Mouse (Mus musculus): ENCODE data around the gene Rngtt.
"Not testable (repeated sequence)": the region's sequence is repeated elsewhere in the genome, so short reads cannot be mapped to it uniquely, and the experiment has no call there.

Rngtt gene

DNA sequence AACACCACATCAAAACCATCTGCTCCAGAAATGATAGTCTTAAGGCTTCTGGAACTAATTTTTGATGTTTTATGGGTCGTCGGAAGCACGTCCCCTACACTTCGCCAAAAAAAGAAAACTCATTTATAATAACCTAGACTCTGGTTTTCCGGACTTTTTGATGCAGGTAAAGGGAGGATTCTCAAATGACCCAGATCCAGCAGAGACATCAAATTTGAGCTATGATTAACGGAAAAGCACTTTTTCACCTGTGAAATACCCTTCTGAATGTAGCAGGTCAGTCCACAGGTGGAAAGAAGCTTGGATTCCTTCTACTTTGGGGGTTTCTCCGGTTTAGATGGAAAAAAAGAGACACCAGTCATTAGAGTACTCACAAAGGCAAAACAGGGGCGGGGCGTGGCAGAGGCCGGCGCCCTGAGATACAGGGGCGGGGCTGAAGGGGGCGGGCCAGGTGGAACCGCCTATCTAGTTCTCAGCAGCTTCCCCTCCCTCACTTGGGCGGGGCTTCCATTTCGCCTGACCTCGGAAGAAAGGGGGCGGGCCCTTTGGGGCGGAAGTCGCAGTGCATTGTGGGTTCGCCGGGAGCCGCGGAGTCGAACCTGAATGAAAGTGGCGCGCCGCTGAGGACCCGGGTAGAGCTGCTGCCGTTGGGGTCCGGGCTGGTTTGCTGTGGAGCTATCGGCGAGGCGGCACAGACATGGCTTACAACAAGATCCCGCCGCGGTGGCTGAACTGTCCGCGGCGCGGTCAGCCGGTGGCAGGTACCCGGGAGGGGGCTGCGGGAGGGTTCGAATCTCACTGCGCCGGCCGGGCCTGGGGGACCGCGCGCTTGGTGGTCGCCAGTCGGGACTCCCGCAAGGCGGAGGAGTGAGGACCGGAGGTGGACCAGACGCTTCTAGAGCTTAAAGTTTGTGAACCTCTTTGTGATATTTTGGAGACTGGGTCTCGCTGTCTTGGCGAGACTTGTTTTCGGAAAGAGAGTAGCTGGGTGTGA is at the start of gene Rngtt:
TSS of gene Rngtt (plus strand) at position 548 of the 994 bp plus-strand sequence.
- peak; percentile 94 to 96 for DNase-seq (ENCODE audit: low spot score in 2 of 2)

DNA sequence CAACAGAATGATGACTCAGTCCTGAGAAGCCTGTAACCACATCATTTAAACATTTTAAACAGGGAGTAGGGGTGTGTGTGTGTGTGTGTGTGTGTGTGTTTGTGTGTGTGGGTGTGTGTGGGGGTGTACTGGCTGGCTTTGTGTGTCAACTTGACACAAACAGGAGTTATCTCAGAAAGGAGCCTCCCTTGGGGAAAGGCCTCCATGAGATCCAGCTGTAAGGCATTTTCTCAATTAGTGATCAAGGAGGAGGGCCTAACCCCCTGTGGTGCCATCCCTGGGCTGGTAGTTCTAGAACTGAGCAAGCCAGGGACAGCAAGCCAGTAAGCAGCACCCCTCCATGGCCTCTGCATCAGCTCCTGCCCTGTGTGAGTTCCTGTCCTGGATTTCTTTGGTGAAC is 49.8 kb upstream of the Rngtt start:
- DNase-seq (ENCODE audit: low spot score in 2 of 2): no peak

DNA sequence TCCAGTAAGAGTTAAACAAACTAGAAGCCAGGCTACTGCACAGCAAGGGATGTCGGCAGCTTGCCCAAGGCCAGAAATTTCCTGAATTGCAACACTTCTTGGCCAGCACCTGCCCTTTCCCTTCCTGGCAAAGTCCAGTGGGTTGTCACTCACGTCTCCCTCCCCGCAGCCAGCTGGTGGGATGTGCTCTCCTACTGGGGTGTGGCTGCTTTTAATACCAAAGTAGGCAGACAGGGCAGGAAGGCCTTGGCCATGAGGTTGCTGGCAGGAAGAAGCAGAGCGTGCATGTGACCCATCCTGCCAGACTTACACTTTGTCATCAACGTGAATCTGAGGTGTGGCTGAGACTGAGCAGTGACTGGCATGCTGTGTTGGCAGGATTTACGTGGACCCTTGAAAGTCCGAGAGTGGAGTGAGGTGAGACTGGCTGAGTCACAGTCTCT is 48.8 kb upstream of the Rngtt start:
- peak; percentile 69 to 87 for DNase-seq (ENCODE audit: low spot score in 2 of 2)

DNA sequence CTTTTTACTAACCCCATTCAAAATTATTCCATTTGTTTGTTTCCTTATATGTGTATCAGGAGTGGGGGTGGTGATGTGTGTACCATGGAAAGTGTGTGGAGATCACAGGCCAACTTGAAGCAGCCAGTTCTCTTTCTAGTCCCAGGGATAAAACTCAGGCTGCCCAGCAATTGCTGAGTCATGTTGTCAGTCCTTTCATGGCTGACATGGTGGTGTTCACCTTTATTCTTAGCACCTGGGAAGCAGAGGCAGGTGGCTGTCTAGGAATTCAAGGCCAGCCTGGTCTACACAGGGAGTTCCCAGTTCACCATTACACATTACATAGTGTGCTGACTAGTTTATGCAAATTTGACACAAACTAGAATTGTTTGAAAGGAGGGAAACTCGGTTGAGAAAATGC is 47.2 kb upstream of the Rngtt start:
- DNase-seq (ENCODE audit: low spot score in 2 of 2): no peak

DNA sequence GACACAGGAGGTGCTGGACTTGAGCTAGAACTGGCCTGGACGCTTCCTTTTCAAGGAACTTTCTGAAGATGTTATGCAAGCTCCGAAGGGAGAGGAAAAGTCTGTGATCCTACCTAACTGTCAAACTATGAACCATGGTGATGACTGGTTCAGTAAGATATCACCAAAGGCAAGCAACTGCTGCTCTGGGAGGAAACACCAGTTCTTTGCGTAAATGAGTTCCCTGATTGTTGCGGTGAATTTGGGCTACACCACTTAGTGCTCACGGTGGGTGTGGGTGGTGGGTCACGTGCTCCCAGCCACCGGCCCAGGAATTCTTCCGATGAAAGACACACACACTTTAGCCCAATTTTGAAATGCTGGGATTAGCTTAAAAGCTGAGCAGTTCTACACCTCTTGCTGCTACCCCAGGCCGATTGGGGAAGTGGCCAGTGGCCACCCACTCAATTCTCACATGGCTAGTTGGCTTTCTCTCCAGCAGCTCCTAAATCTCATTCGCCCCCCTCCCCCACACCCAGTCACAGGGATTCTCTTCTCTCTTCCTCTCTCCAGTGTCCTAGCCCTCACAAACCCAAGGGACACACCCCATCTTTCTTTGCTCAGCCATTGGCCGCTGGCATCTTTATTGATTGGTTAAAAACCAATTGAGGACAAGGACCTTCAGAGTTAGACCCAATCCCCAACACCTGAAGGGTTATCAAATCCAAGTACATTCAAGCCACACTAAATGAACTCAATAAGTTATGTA is 45.0 kb upstream of the Rngtt start:
- no peak for DNase-seq (ENCODE audit: low spot score in 2 of 2)

DNA sequence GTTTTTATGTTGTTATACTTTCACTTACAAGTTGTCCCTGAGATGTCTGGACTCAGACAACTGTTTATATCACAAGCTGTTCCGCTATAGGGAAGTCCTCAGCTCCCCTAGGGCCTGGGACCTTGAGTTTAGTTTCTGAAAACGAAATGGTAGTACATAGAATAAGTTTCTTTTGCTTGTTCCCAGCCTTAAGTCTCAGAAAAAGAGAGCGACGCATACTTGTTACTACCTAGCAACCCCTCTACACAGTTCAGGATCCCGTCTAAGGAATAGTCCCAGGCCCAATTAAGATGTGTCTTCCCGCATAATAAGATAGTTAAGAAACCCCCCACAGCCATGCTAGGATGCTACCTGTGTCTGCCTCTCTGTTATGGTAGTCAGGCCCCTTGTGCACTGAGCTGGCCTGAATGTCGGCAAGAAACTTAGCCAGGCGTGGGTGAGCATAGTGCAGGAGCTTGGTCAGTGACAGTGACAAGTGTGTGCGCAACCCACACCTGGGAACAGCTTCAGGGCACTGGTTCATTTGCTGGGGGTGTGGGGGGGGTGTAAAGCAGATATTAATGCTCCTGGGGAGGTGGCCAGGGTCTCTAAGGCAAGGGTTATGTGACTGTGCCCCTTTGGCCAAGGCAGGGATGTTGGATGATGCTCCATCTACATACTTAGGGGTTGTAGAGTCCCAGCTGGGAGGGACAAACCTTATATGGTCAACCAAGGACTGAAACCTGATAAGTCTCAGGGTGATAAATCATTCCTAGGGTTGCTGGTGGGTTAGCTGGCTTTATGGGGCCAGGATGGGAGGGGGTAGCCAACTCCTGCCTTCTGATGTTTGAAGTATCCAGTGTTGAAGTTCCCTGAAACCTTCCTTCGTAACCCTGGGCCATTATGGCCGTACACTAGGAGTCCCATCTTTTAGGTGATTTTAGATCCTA is 39.5 kb upstream of the Rngtt start:
- DNase-seq (ENCODE audit: low spot score in 2 of 2): no peak

DNA sequence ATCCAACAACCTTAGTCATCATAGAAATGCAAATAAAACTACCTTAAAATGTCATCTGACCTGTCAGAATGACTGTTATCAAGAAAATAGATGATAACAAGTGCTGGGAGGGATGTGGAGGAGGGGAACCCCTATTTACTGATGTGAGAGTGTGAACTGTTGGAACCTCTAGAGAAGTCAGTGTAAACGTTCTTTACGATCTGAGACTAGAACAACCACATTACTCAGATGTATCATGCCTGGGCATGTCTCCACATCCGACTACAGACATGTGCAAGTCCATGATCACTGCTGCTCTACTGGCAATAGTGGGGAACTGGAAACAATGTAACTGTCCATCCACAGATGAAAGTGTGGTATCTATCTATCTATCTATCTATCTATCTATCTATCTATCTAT is 36.7 kb upstream of the Rngtt start:
- peak in 1 of 2 experiments; percentile 33 for DNase-seq (ENCODE audit: low spot score in 2 of 2)

DNA sequence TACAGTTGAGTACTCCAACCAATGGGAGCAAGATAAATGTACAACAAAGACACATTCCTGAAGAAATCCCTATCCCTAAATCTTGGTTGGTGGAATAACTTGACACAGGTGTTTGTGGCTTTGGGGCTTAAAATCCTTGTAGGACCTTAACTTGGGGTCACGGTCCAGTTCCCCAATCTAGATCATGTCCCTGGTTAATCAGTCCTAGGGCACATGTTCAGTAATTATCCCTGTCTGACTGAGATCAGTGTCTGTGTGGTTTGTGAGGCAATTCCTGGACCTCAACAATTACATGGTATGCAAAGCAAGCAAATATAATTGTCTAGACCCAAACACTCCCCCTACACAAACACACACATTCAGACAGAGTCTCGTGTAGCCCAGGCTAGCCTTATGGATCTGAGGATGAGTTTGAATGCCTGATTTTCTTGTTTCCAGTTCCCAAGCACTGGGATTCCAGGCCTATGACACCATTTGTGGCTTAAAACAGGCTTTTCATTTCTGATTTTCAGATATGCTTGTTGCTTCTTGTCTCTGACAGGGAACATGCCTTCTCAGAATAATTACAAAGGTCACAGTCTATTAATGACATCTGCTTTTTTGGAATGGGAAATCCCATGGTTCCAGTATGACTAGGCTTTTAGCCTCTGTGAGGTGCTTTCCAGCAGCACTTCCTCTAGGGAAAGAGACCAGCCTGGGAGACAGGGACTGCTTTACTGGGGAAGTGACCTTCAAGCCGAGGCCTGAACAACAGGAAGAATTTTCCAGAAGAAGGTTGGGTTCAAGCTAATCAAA is 28.0 kb upstream of the Rngtt start:
- no peak for DNase-seq (ENCODE audit: low spot score in 2 of 2)

DNA sequence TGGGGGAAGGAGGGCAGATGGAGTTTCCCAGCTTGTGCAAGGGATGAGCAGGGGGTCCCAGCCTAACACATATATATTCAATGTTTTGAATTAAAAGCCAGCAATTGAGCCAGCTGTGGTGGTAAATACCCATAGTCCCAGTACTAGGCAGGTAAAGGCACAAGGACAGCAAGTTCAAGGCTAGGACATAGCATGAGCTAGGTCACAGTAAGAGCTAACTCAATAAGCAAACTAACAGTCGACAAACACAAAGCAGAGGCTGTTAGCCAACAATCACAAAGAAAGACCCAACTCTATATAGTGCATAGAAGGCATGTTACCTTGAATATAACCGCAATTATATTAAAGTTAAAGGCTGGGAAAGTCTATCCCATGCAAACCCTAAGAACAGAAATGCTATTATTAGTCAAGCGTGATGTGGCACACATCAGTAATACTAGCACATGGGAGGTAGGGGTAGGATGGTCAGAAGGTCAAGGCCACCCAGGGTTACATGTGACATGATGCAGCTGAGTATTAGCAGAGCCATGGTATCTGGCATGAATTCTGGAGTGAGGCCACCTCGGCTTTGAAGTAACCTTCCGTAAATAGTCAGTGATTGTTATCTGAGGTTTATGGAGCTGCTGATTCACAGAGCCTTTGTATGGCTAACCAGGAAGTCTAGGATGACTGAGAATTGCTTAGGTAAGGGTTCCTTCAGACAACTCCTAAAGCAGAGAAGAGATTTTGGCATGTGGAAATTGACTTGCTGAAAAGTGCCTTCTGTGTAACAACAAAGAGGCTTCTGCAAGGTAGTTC is 25.8 kb upstream of the Rngtt start:
- no peak for DNase-seq (ENCODE audit: low spot score in 2 of 2)

DNA sequence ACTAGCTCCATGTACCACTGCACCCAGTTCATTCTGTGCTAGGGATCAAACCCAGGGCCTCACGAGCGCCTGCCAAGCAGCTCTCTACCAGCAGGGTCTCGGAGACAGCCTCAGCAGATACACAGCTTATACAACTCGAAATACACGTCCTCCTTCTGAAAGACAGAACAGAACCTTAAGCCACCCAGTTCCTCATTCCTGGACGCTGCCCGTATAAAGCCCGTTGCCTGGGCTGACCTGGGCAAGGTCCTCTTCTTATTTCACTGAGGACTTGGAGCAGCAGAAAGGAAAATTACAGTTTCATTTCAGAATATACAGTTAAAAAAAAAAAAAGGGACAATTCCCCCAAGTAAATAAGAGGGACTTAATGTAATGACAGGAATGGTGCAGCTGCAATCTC is 24.7 kb upstream of the Rngtt start:
- no peak for DNase-seq (ENCODE audit: low spot score in 2 of 2)

DNA sequence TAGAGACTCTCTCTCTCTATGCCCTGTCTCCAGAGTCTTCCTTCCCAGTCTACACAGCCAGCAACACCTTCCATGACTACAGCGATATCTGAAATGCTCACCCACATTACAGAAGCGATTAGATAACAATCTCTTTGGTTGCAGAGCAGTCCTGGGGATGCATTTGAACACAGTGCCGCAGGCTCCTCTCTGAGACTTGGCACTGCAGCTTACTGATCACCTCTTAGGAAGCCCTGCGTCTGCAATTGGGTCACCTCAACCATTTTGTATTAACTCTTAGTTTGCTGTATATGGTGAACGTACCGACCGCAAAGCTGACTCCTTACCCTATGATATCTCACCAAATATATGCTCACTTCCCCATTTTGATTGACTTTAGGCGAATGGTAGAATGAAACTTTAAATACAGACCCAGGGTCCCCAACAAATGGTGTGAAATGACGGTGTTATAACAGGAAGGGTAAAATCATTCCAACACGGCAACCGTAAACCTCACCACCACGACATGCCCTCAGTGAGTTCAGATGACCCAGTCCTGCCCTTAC is 20.9 kb upstream of the Rngtt start:
- DNase-seq (ENCODE audit: low spot score in 2 of 2): no peak

DNA sequence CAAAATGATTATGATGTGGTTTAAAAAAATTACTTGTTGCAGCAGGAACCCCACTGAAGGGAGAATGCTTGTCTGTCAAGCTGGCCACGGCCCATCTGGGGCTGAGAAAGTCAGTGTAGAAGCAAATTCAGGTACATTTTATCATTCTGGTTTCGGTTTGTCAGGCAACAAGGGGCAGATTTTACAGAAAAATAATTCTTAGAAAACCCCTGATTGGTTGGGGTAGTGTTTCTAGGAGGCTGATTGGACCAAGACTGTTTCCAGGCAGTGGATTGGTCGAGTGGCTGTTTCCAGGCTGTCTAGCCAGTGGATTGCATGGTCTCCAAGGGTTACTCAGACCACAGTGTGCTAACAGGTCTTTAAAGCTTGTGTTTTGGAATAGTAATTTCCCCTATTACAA is 20.1 kb upstream of the Rngtt start, which contains the start of gene Pnrc1:
TSS of gene Pnrc1 (minus strand) at position 162 of the 400 bp plus-strand sequence.
- DNase-seq (ENCODE audit: low spot score in 2 of 2): peak in 1 of 2 experiments; percentile 7

DNA sequence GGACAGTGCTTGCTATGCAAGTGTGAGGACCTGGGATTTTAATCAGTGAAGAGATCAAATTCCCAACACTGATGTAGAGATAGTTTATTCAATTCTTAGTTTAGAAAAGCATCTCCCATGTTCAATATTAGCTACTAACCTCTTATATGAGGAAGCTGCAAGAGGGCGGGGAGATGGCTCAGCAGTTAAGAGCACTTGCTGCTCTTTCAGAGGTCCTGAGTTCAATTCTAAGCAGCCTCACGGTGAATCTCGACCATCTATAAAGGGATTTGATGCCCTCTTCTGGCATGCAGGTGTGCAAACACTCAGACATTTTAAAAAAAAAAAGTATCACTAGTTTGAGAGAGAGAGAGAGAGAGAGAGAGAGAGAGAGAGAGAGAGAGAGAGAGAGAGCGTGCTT is 19.2 kb upstream of the Rngtt start:
- DNase-seq (ENCODE audit: low spot score in 2 of 2): no peak

DNA sequence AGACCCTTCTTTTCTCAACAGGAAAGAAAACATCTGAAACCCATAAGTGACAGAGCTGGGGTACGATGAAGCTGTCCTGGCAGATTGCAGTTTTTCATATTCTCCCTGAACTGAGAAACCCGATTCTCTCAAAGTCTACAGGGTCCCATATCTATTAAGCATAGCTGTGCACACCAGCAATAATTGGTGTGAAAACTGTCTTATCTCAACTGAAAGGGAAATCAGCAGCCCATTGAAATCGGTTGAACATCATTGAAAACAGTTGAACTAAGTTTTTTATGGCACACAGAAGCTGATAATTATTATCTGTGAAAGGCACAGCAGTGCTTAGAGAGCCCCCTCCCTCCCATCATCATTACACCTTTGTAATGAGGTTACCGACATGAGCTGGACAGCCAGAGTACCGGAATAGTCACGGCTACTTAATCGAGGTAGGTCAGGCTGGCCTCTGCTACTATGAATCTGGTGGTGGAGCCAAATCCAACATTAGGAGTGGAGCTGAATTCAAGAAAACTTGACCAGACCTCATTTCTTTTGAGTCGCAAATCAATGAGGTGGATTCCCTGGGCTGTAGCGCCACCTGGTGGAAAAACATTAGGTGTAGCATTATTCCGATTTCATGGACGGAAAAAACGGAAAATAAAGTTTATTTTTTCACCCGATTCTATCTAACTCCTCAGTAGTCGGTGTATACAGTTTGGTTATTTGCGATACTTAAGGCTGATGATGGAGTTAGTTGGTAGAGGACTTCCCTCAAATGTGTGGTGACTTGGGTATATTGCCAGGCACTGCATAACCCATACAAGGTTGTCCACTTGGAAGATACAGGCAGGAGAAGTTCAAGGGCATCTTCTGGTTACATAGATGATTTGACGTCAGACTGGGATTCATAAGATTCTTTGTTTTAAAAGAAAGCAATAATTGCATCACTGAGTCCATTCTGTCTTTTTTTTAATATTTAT is 17.4 kb upstream of the Rngtt start:
- DNase-seq (ENCODE audit: low spot score in 2 of 2): peak; percentile 41 to 63

DNA sequence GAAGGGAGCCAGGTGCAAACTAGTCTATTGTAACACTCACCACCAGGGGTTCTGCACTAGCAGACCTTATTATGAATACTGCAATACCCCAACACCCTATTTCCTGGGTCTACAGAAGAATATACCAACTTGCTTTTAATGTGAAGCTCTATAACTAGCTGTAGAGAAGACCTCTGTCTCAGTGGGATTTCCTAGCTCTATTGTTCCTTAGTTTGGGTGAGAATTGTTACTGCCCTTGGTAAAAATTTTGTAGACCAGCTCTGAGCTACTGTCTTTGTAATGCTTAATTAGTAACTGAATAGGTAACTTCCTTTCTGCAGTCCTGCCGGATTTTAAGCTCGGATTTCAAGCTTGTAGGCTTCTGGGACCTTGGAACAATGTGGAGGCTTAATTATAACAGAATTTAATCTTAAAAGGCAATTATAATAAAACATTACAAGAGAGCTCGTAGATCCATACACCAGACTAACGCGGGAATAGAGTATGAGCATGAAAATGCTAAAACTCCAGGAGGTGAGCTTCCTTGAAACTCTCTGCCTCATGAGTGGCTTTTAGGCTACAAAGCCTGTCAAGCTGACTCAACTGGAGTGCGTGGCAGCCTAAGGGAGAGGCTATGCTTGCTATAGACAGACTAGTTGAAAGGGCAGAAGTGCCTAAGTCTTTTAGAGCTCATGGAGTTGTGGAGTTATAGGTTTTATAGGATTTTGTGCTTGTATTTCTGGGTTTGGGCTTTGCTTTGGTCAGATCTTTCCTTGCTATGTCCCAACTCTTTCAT is 9.0 kb upstream of the Rngtt start:
- DNase-seq (ENCODE audit: low spot score in 2 of 2): not testable (repeated sequence)

DNA sequence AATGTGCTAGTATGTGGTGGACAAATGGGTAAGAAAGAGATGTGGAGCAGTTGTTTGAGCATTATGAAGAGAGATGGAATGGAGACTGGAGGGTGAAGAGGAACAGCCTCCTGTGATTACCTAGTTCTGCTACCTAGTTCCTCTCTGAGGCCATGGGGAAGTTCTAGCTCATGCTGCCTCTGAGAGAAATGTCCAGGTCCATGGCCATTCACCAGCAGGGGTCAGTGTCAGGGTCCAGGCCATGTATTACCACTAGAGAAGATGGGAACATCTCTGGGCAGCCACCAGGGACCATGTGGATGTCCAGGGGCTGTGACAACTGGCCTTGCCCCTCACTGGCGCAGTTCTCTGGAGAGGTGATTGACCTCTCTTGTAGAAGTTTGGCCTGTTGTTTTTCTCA is 7.1 kb upstream of the Rngtt start:
- no peak for DNase-seq (ENCODE audit: low spot score in 2 of 2)

DNA sequence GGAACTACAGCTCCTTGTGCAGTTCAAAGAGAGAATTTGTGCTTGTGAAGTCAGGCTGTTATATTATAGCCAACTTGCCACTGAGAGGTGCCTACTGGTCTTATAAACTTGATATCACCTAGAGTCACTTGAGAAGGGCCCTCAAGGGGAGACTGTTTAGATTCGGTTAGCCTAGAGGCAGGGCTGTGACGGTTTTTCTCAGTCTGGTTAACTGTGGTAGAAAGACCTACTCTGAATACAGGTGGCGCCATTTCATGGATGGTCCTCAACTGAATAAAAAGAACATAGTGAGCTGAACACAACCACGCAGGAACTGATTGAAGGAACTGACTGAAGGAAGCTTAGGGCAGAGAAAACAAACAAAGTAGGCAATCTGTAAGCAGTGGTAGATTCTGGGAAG is 3.0 kb upstream of the Rngtt start:
- no peak for DNase-seq (ENCODE audit: low spot score in 2 of 2)
